Mouse (Mus musculus) kidney, embryonic 15.5 days (tissue): ENCODE data around the gene Hcfc2. TPM values are rescaled to one million over a fixed set of nuclear protein-coding genes. Genes with fewer than 3 reads are reported as not detected.

Experiments
- ATAC-seq: fragments of 200-750 bp; cut with Nextera tagmentation; replicated peaks from 2 replicates; pipeline ENCODE4 v1.8.0; 2017; ENCODE audit warnings: moderate TSS enrichment; ENCODE audit not compliant: low FRiP score
- H3K27ac ChIP-seq: fragments of 300-500 bp; sonication (generic); 2 replicates; pipeline ENCODE4 v1.5.1; 2015; ENCODE audit warnings: mild to moderate bottlenecking, inconsistent platforms
- H3K27me3 ChIP-seq: fragments of 300-500 bp; sonication (generic); 2 replicates; pipeline ENCODE4 v1.6.1; 2015; ENCODE audit warnings: inconsistent platforms
- H3K36me3 ChIP-seq: fragments of 300-500 bp; sonication (generic); 2 replicates; pipeline ENCODE4 v1.6.1; 2015; ENCODE audit warnings: inconsistent platforms
- H3K4me1 ChIP-seq: fragments of 300-500 bp; sonication (generic); 2 replicates; pipeline ENCODE4 v1.6.1; 2015; ENCODE audit warnings: inconsistent platforms
- H3K4me2 ChIP-seq: fragments of 300-500 bp; sonication (generic); 2 replicates; pipeline ENCODE4 v1.6.1; 2015; ENCODE audit warnings: moderate library complexity, mild to moderate bottlenecking, inconsistent platforms
- H3K4me3 ChIP-seq: fragments of 300-500 bp; sonication (generic); replicated peaks from 2 replicates; pipeline ENCODE4 v1.5.1; 2015; ENCODE audit warnings: mild to moderate bottlenecking, inconsistent platforms
- H3K9ac ChIP-seq: fragments of 300-500 bp; sonication (generic); 2 replicates; pipeline ENCODE4 v1.6.1; 2015; ENCODE audit warnings: mild to moderate bottlenecking, inconsistent platforms
- H3K9me3 ChIP-seq: fragments of 300-500 bp; sonication (generic); replicated peaks from 2 replicates; pipeline ENCODE4 v1.6.1; 2016; ENCODE audit warnings: inconsistent platforms
- WGBS: fragments of 180-500 bp; shearing (Covaris S2); methylation state at CpG from one replicate; pipeline ENCODE4 v1.1.7; 2015; ENCODE audit warnings: mixed read lengths; 5-methylcytosine and 5-hydroxymethylcytosine counted together
- polyA plus RNA-seq: library from polyadenylated mRNA; unstranded; fragments of >200 nt; fragmentation: Nextera tagmentation; extraction: Ambion mirVana; gene quantifications from 2 replicates; pipeline ENCODE4 v1.2.1, GENCODE M21; 2015

Gene Hcfc2
- polyA plus RNA-seq, 1 experiment from 2014 or later = 33.2 TPM

GRCm38 (mm10) chr10:82744296-82744695 is 48.3 kb downstream of the Hcfc2 start:
- Histone ChIP-seq H3K4me1 (no peaks in the 10 kb centered on the region), H3K27ac (no peak overlapping the region), H3K36me3 (peaks cover 82% of the 10 kb centered on the region), H3K9ac (no peak overlapping the region), H3K9me3 (no peaks in the 10 kb centered on the region), H3K27me3 (no peaks in the 10 kb centered on the region), H3K4me3 (no peak overlapping the region), H3K4me2 (no peak overlapping the region)
- WGBS = 92% methylated on average over 6 of the region's 6 CpGs
- ATAC-seq = no peak

DNA sequence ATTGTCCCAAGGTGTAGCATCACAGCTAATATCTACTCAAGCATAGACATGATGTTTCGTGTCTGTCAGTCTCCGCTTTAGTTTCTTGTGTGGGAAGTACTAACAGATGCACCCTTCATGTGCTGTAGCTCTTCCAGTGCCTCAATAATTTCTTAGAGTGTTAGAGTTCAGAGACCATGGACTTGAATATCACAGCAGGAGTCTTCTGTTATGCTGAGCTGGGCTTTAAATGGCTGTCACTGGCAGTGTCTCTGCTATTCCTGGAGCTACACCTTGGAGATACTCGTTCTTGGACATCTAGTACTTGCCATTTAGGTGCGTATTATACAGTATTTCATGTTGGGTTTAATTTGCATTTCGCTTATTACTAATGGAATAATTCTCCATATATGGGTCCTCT is 49.3 kb downstream of the Hcfc2 start:
- ATAC-seq = no peak
- Histone ChIP-seq H3K27me3 (no peaks in the 10 kb centered on the region), H3K9me3 (no peaks in the 10 kb centered on the region), H3K27ac (no peak overlapping the region), H3K4me2 (no peak overlapping the region), H3K36me3 (peaks cover 78% of the 10 kb centered on the region), H3K4me3 (no peak overlapping the region), H3K4me1 (no peaks in the 10 kb centered on the region), H3K9ac (no peak overlapping the region)
- 87% methylated on average over 5 of the region's 5 CpGs for WGBS

GRCm38 (mm10) chr10:82746988-82747850 is 51.3 kb downstream of the Hcfc2 start:
- no peak overlapping the region for H3K4me3 ChIP-seq
- ATAC-seq = no peak
- H3K27me3 ChIP-seq = no peaks in the 10 kb centered on the region
- H3K4me1 ChIP-seq = no peaks in the 10 kb centered on the region
- H3K9ac ChIP-seq = no peak overlapping the region
- no peaks in the 10 kb centered on the region for H3K9me3 ChIP-seq
- WGBS = 88% methylated on average over 15 of the region's 15 CpGs
- no peak overlapping the region for H3K27ac ChIP-seq
- no peak overlapping the region for H3K4me2 ChIP-seq
- H3K36me3 ChIP-seq = peaks cover 88% of the 10 kb centered on the region

DNA sequence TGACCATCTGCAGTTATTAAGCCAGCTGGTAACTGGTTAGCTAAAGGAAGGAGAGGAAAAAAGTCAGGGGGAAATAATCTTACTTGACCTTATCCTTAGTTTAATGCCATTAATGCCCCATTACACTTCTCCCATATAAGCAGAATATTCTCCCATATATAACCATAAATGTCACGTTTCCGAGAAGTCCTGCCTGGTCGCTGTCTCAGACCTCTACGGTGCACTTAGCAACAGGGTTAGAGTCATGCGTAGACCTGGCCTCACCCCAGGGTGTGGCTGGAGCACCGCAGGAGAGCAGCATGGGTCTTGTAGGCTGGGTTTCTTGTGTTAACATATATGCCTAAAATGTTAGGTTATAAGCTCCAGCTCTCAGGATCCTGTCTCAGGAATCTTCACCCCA is 54.8 kb downstream of the Hcfc2 start:
- peaks cover 95% of the 10 kb centered on the region for H3K36me3 ChIP-seq
- 87% methylated on average over 6 of the region's 6 CpGs for WGBS

DNA sequence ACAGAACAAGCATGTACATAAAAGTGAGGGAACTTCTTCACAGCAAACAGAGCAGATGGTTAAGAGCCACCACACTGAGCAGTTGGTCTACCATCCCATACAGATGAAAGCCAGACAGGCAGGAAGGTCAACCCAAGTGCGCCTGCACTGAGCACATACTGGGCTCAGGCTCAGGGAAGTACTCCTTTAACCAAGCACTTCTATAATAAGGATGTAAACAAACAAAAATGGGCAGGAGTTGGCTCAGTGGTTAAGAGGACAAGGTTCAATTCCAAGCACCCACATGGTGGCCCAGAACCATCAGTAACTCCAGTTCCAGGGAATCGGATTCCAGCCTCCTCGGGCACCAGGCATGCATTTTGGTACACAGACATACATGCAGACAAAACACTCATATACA is 57.0 kb downstream of the Hcfc2 start:
- Histone ChIP-seq H3K4me3 (no peak overlapping the region), H3K27me3 (no peaks in the 10 kb centered on the region), H3K36me3 (peaks cover 95% of the 10 kb centered on the region), H3K4me2 (no peak overlapping the region), H3K4me1 (no peaks in the 10 kb centered on the region), H3K27ac (no peak overlapping the region), H3K9ac (no peak overlapping the region), H3K9me3 (no peaks in the 10 kb centered on the region)
- WGBS = 91% methylated on average over 3 of the region's 3 CpGs
- no peak for ATAC-seq

More for the DNA sequence above, 54.8 kb downstream of the Hcfc2 start:
- no peak for ATAC-seq
- no peaks in the 10 kb centered on the region for H3K4me1 ChIP-seq
- no peaks in the 10 kb centered on the region for H3K9me3 ChIP-seq
- H3K9ac ChIP-seq = no peak overlapping the region
- no peak overlapping the region for H3K4me3 ChIP-seq
- no peak overlapping the region for H3K27ac ChIP-seq
- H3K27me3 ChIP-seq = no peaks in the 10 kb centered on the region
- no peak overlapping the region for H3K4me2 ChIP-seq

DNA sequence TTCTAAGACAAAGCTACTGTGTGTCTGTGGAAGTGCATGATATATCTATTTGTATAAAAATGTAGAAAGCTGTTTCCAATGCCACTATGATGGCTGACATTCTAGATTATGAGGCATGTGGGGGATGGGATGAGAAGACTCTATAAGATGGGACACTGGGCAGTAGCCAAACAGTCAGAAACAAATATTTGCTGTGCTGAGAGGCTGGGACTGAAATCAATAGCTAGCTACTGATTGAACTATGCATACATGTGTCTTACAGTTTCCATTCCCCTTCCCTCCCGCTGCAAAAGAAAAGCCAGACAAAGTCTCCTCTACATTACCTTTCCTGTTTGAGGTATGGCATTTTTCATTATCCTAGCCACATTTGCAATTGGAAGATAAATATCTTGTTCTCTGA is 58.7 kb downstream of the Hcfc2 start:
- H3K9ac ChIP-seq = no peak overlapping the region
- H3K4me2 ChIP-seq = no peak overlapping the region
- 100% methylated on average over 1 of the region's 1 CpGs for WGBS
- no peak overlapping the region for H3K4me3 ChIP-seq
- H3K9me3 ChIP-seq = no peaks in the 10 kb centered on the region
- H3K27ac ChIP-seq = no peak overlapping the region
- no peak for ATAC-seq
- peaks cover under 1% of the 10 kb centered on the region; the same call in 1 of the 2 replicates for H3K4me1 ChIP-seq
- H3K36me3 ChIP-seq = peaks cover 94% of the 10 kb centered on the region
- H3K27me3 ChIP-seq = no peaks in the 10 kb centered on the region

DNA sequence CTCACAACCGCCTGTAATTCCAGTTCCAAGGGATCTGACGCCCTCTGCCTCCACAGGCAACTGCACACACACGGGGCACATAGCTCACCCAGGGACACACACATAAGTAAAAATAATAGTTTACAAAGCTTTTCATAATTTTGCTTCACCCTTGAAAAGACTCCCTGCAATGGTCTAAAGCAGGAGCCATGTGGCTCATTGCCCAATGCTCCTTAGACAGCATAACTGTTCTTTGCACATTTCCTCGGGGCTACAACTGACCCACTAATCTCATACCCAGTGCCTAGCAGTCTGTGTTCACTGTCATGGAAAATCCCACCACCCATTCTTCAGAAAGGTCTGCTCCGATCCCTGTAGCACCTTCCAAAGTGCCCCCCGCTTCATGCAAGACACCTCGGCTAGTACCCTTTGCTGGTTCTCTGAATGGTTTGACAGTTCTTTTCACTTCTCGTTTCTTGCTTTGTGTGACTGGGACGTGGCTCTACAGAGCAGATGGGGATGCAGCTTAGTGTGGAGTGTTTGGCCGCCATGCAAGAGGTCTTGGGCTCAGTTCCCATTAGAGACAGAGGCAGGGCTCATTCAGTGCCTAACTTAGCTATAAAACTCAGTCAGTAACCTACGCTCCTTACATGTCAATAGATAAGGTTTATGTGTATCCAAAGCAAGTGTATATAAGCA is 59.4 kb downstream of the Hcfc2 start:
- Histone ChIP-seq H3K4me1 (peaks cover 6% of the 10 kb centered on the region), H3K36me3 (peaks cover 97% of the 10 kb centered on the region), H3K4me2 (no peak overlapping the region), H3K4me3 (no peak overlapping the region), H3K9me3 (no peaks in the 10 kb centered on the region), H3K27me3 (no peaks in the 10 kb centered on the region), H3K9ac (no peak overlapping the region), H3K27ac (no peak overlapping the region)
- no peak for ATAC-seq
- WGBS = 97% methylated on average over 11 of the region's 11 CpGs

DNA sequence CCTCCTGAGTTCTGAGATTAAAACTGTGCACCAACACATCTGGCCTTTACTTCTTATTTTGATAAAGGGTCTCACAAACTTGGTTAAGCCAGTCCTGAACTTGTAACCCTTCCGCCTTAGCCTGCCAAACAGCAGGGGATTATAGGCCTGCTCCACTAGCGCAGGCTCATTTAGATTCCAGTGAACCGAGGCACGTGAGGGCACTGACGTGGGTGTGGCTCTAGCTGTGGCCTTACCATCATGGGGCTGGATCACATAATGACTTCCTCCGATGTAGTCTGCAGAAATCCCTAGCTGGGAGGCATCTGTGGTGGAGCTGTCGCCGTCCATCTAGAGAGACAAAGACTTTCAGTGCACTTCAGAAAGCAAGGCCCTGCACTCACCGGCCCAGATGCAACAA is 60.5 kb downstream of the Hcfc2 start:
- no peak for ATAC-seq

GRCm38 (mm10) chr10:82757341-82757740 is 61.4 kb downstream of the Hcfc2 start:
- Histone ChIP-seq H3K4me2 (no peak overlapping the region), H3K27ac (no peak overlapping the region), H3K27me3 (no peaks in the 10 kb centered on the region), H3K9ac (no peak overlapping the region), H3K4me1 (peaks cover 21% of the 10 kb centered on the region), H3K36me3 (peaks cover 88% of the 10 kb centered on the region), H3K4me3 (no peak overlapping the region), H3K9me3 (no peaks in the 10 kb centered on the region)
- ATAC-seq = no peak
- WGBS = 52% methylated on average over 9 of the region's 9 CpGs

More for the DNA sequence above, 60.5 kb downstream of the Hcfc2 start:
- WGBS = 86% methylated on average over 9 of the region's 9 CpGs
- no peaks in the 10 kb centered on the region for H3K27me3 ChIP-seq
- H3K4me2 ChIP-seq = no peak overlapping the region
- H3K9ac ChIP-seq = no peak overlapping the region
- no peak overlapping the region for H3K4me3 ChIP-seq
- no peak overlapping the region for H3K27ac ChIP-seq
- no peaks in the 10 kb centered on the region for H3K9me3 ChIP-seq
- peaks cover 96% of the 10 kb centered on the region for H3K36me3 ChIP-seq
- peaks cover 17% of the 10 kb centered on the region for H3K4me1 ChIP-seq

GRCm38 (mm10) chr10:82758368-82758767 is 62.4 kb downstream of the Hcfc2 start:
- Histone ChIP-seq H3K4me2 (no peak overlapping the region), H3K4me1 (peaks cover 25% of the 10 kb centered on the region), H3K9me3 (no peaks in the 10 kb centered on the region), H3K27ac (no peak overlapping the region), H3K27me3 (no peaks in the 10 kb centered on the region), H3K36me3 (peaks cover 78% of the 10 kb centered on the region), H3K4me3 (no peak overlapping the region), H3K9ac (no peak overlapping the region)
- WGBS = 75% methylated on average over 6 of the region's 6 CpGs
- no peak for ATAC-seq

GRCm38 (mm10) chr10:82758878-82759277 is 62.9 kb downstream of the Hcfc2 start:
- Histone ChIP-seq H3K9ac (no peak overlapping the region), H3K4me2 (no peak overlapping the region), H3K27me3 (no peaks in the 10 kb centered on the region), H3K36me3 (peaks cover 73% of the 10 kb centered on the region), H3K4me1 (peaks cover 25% of the 10 kb centered on the region), H3K4me3 (no peak overlapping the region), H3K27ac (no peak overlapping the region), H3K9me3 (no peaks in the 10 kb centered on the region)
- ATAC-seq = no peak
- 94% methylated on average over 3 of the region's 3 CpGs for WGBS

DNA sequence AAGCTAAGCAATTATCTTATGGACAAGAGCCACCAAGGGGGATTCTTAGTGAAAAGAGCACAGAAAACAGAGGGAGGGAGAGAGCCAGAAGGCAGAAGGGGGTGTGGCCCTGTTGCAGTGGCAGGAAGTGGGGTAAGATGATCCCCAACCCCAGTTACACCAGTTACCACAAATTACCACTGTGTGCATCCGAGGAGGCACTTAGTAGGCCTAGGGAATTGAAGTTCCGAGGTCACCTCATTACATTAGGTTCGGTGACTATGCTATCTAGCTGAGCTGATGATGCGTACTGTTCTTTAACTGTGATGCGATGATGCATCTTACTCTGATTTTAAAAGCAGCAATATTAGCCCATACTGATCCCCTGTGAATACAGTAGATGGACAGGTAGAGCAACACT is 63.7 kb downstream of the Hcfc2 start:
- WGBS = 90% methylated on average over 5 of the region's 5 CpGs
- Histone ChIP-seq H3K4me1 (peaks cover 30% of the 10 kb centered on the region), H3K9ac (no peak overlapping the region), H3K36me3 (peaks cover 64% of the 10 kb centered on the region), H3K27me3 (no peaks in the 10 kb centered on the region), H3K4me3 (no peak overlapping the region), H3K27ac (no peak overlapping the region), H3K4me2 (no peak overlapping the region), H3K9me3 (no peaks in the 10 kb centered on the region)
- no peak for ATAC-seq
